Mouse (Mus musculus): ENCODE data around the gene Ei24.

Ei24 gene

DNA sequence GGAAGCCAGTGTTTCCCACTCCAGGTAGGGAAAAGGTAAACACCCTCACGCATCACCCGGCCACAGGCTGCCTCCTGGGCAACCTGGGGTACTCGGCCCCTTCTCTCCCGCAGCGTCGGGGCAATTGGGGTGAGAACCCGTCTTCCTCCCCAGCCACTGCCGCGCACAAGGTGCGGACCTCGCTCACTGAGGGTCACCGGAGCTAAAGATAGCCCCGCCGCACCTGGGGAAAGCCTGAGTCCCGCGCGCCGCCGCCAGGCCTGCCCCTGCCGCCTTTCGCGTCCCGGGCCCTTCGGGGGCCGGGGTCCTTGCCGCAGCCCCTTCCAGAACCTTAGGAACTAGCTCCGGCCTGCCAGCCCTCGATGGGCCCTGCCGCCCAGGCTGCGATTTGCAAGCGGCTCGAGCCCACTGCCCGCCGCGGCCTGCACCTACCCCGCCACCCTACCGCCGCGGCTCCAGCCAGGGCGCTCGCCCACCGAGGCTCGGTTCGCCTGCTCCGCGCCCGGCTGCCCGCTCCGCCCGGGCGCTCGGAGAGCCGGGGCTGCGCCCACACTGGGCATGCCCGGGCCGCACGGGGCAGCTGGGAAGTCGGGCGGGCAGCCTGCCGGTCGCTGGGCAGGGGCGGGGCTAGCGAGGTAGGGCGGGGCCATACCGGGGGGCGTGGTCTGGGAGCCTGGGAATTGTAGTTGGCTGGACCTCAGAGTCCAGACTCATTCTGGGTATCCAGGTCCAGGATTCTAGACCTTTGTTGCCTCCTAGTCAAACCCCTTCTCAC lies at the start of gene Ei24:
TSS of gene Ei24 (minus strand) at position 613 of the 775 bp plus-strand sequence.
- peak; percentile 90 for DNase-seq (ENCODE audit: extremely low read depth, insufficient read length, low spot score)

GRCm38 (mm10) chr9:36846346-36846745 lies 49.2 kb upstream of the Ei24 start:
- no peak for DNase-seq (ENCODE audit: extremely low read depth, insufficient read length, low spot score)

DNA sequence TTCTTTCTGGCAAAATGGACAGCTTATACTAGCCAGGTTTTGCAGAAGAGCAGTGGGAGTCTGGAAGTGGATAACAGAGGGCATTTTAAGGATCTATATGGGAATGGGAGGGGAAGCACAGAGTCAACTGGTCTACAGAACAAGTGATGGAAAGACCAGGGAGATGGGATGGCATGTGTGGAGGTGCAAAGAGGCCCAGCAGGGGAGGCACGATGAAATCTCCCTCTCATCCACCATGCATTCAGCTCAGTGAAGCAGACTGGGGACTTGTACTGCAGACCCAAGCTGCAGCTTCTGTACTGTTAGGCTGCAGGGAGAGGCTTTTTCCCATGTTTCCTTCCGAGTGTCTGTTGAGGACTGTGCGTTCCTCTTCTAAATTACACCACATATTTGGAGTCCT lies 36.7 kb upstream of the Ei24 start:
- no peak for DNase-seq (ENCODE audit: extremely low read depth, insufficient read length, low spot score)

- DNase-seq (ENCODE audit: extremely low read depth, insufficient read length, low spot score) = no peak
These were observed 36.1 kb upstream of the Ei24 start for GRCm38 (mm10) chr9:36833043-36833881.

DNA sequence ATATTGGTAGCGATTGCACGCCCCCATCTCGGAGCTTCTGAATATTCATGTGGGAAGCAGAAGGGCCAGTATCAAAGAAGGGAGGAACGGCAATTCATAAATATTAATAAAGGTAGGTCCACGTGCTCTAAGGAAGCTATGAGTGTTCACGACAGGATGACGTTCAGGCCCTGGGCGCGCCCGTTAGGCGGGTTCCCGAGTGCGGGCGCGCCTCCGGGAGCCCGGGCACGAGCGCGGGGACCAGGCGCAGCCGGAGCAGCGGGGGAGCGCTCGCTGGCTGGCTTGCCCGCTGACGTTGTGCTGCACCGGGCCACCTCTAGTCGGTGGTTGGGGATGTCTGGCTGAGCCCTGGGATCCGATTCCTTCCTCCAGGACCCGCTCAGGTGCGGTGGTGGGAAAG lies 35.3 kb upstream of the Ei24 start:
- no peak for DNase-seq (ENCODE audit: extremely low read depth, insufficient read length, low spot score)

DNA sequence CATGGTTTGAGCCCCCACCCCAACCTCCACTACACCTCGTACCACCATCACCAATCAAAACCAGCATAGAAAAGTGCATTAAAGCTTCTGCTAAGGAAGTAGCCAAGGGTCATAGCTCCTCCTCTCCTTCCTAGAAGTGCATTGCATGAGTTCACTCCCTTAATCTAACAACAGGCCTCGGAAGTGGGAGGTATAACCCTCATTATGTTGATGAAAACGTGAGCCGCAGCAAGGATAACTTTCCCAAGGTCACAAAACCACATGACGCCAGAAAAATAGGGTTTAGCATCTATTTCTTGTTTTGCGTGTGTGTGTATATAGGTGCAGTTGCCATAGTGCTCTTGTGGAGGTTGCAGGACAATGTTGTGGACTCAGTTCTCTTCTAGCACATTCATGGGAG lies 34.2 kb upstream of the Ei24 start:
- DNase-seq (ENCODE audit: extremely low read depth, insufficient read length, low spot score) = no peak

GRCm38 (mm10) chr9:36826612-36827363 lies 29.6 kb upstream of the Ei24 start:
- DNase-seq (ENCODE audit: extremely low read depth, insufficient read length, low spot score) = no peak

DNA sequence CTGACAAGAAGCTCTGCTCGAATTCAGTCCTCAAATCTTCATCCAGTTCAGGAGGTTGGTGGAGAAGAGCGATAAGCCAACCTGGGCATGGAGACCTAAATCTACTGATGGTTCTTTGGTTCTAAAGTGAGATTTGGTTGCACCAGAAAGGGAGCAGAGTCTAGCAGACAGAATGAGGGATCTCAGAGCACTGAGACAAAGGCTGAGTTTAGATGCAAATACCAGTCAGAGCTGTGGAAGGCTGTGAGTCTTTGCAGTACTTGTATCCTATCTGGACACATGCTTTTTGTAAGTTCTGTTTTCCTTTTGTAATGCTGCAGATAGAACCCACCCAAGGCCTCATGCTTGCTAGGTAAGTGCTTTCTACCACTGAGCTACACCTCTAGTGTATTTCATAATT lies 24.8 kb upstream of the Ei24 start:
- no peak for DNase-seq (ENCODE audit: extremely low read depth, insufficient read length, low spot score)

DNA sequence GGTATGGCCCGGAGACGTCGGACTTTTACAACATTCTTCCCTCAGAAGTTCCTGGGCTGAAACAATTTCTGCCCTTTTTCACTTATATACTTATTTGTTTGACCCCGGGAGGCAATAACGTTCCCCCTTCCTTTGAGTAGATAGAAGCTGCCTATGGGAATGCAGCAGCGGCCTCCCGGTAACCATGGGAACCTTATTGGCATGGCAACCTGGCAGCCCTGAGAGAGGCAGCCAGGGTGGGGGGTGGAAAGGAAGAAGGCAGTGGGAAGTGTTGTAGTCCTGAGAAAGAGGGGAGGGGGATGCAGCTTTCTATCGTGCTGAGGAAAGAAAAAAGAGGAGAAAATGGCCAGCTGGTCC lies 24.4 kb upstream of the Ei24 start, which contains the start of gene Fez1:
TSS of gene Fez1 (plus strand) at position 221 of the 357 bp plus-strand sequence.
- DNase-seq (ENCODE audit: extremely low read depth, insufficient read length, low spot score) = no peak

DNA sequence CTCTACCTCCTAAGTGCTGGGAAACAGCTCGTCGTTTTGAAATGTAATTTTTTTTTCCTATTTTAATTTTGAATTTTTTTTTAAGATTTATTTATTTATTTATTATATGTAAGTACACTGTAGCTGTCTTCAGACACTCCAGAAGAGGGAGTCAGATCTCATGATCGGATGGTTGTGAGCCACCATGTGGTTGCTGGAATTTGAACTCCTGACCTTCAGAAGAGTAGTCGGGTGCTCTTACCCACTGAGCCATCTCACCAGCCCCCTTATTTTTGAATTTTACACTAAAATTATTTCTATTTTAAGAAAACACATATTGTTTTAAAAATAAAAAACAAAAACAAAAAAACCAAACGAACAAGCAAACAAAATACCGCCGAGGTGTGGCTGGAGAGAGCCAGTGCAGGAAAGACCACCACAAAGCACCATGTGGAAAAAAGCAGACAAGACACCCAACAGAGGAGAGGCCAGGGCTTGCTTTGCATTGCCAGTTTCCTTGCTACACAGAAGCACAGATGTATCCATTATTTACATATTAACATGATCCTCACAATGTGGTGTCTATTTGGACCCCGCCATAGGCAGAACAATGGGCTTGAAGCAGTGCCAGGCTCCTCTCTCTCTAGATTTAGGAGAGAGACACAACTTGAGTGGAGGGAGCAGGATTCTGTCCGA lies 23.9 kb upstream of the Ei24 start:
- no peak for DNase-seq (ENCODE audit: extremely low read depth, insufficient read length, low spot score)

GRCm38 (mm10) chr9:36818905-36819304 lies 21.7 kb upstream of the Ei24 start:
- no peak for DNase-seq (ENCODE audit: extremely low read depth, insufficient read length, low spot score)

GRCm38 (mm10) chr9:36814486-36814885 lies 17.3 kb upstream of the Ei24 start:
- DNase-seq (ENCODE audit: extremely low read depth, insufficient read length, low spot score) = no peak

DNA sequence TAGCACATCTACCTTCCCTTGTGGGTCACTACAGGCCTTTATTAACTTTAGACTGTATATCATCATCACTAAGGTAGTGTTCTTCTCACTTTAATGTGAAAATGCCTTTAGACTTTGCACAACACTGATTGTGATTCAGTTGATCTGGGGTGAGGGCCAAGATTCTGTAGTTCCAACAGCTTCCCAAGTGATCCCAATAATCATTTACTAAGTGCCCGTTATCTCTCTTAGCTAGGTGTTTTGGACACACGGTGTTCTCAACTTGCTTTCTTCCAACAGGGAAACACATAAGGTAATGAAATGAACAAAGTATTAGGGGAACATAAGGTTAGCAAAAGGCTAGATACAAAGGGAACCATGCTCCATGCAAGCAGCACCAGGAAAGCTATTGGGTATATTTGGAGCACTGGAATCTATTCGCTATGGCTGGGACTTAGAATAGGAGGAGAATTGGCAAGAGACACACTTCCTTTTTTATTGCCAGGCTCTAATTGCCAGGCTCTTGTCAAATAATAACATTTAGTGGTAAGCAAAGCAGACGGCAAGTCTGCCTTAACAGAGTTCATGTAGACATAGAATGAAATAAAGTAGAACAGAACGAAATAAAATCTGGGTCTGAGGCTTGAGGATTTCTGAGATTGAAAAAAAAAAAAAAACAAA lies 11.1 kb upstream of the Ei24 start:
- DNase-seq (ENCODE audit: extremely low read depth, insufficient read length, low spot score) = no peak

DNA sequence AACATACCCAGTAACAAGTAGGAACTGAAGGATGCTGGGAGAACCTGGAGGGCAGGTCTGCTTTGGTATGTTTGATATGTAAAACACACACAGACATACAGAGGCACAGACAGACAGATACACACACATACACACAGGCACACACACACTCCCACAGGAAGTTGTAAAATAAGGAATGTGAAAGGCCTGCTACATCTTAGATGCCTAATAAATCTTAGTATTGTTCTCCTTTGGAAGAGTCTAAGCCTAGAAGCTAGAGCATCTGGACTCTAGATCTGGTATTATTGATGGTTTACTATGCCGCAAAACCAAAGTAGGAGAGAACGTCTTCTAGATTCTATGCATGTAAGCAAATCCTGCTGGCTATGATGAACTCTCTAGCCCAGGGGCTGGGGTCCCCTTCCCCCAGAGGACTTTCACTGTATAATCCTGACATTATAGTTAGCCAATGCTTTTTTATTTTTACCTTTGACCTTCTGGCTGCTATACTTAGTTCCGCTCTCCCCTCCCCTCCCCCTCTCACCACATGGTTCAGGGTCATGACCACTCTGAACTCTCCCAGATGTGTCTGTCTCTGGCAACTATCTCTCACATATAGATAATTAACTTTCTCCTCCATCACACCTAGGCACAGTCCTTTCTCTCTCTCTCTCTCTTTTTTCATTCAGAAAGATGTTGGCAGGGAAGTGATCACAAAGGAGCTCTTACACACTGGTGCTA lies 8.2 kb upstream of the Ei24 start:
- no peak for DNase-seq (ENCODE audit: extremely low read depth, insufficient read length, low spot score)

- DNase-seq (ENCODE audit: extremely low read depth, insufficient read length, low spot score) = no peak
These were observed 6.7 kb upstream of the Ei24 start for GRCm38 (mm10) chr9:36803926-36804325.

- no peak for DNase-seq (ENCODE audit: extremely low read depth, insufficient read length, low spot score)
These were observed 6.2 kb upstream of the Ei24 start for GRCm38 (mm10) chr9:36803386-36803785.

- no peak for DNase-seq (ENCODE audit: extremely low read depth, insufficient read length, low spot score)
These were observed 5.8 kb upstream of the Ei24 start for GRCm38 (mm10) chr9:36802951-36803350.

DNA sequence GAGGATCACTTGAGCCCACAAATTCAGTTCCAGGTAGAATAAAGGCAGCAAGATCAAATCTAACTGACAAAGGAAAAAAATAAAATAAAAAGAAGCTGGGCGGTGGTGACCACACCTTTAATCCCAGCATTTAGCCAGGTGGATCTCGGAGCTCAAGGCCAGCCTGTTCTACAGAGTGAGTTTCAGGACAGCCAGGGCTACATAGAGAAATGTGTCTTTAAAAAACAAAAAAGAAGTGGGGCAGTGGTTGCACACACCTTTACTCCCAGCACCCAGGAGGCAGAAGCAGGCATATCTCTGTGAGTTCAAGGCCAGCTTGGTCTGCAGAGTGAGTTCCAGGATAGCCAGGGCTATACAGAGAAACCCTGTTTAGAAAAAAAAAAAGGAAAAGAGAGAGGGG lies 4.8 kb upstream of the Ei24 start:
- DNase-seq (ENCODE audit: extremely low read depth, insufficient read length, low spot score) = no peak

DNA sequence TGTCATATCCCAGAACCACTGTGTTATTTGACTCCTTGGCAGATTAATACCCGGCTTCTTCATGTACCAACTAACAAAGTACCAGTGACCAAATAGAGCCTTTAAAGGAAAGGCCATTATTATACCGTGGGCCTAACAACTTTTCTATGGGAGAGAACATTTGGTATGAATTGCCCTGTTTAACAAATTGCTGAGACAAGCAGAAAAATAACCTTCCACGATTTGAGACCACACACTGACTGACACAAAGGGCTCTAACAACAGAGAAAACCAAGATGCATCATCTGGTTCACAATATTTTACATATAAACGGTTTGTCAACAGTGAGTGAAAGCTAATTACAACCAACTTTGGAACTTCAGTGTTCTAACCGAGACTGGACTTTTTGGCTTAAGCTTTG lies 969 bp downstream of the Ei24 start:
- no peak for DNase-seq (ENCODE audit: extremely low read depth, insufficient read length, low spot score)

GRCm38 (mm10) chr9:36795556-36795955 lies 1.6 kb downstream of the Ei24 start:
- no peak for DNase-seq (ENCODE audit: extremely low read depth, insufficient read length, low spot score)
